Mouse (Mus musculus): ENCODE results near the gene Rab44. TPM values are rescaled to one million over a fixed set of nuclear protein-coding genes. Genes with fewer than 3 reads are reported as not detected.

Rab44 gene
- polyA plus RNA-seq (2012; rRNA removed; ENCODE audit: low replicate concordance) = 1.1 and 6.9 TPM in 2 replicates

DNA sequence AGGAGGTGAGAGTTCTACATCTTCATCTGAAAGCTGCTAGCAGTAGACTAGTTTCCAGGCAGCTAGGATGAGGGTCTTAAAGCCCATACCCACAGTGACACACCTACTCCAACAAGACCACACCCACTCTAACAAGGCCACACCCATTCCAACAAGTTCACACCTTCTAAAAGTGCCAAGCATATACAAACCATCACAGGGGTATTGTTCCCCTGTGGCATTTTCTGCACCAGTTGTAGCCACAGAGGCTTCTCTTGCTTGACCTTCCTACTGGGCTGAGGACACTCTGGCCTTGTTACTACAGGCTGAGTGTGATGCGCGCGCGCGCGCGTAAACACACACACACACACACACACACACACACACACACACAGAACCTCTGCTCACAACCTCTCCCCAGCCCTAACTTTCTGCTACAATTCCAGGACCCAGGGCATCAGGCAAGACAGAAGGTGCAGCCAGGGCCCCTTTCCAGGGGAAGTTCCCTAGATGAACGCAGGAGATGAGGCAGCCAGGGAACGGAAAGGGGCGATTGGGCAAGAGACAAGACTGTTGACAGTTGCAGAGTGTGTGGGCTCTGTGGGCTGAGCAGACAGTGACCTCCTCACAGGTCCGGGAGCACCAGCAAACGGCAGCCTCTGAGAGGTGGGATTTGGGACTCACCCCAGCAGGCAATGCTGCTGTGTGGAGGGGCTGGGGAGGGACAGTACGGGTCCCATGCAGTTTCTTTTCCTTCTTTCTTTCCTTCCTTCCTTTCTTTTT lies at the start of gene Rab44:
Gene Rab44 (plus strand): TSS at position 555 of the 762 bp plus-strand sequence.

GRCm38 (mm10) chr17:29090776-29091175 lies 23.2 kb upstream of the Rab44 start, which contains the start of gene Cdkn1a:
Cdkn1a (plus strand) TSS chr17:29090976.

Other genes with a start within 250 kb of the Rab44 start
- gene 4930539E08Rik, start 198.8 kb upstream of the Rab44 start, polyA plus RNA-seq (2012; rRNA removed; ENCODE audit: low replicate concordance) = 0.28 and 0.34 TPM in 2 replicates
- gene Pxt1, start 170.3 kb upstream of the Rab44 start, polyA plus RNA-seq (2012; rRNA removed; ENCODE audit: low replicate concordance) = 1.0 and 2.9 TPM in 2 replicates
- gene Kctd20, start 162.2 kb upstream of the Rab44 start, polyA plus RNA-seq (2012; rRNA removed; ENCODE audit: low replicate concordance) = 52.1 and 58.4 TPM in 2 replicates
- 84.9 and 111 TPM in 2 replicates for gene Stk38, start 106.2 kb upstream of the Rab44 start, polyA plus RNA-seq (2012; rRNA removed; ENCODE audit: low replicate concordance)
- gene Srsf3, start 81.5 kb upstream of the Rab44 start, polyA plus RNA-seq (2012; rRNA removed; ENCODE audit: low replicate concordance) = 66.3 and 152 TPM in 2 replicates
- gene Cdkn1a, start 23.2 kb upstream of the Rab44 start, polyA plus RNA-seq (2012; rRNA removed; ENCODE audit: low replicate concordance) = 25.4 and 107 TPM in 2 replicates
- gene Cpne5, start 124.0 kb downstream of the Rab44 start, polyA plus RNA-seq (2012; rRNA removed; ENCODE audit: low replicate concordance) = 0.29 and 25.8 TPM in 2 replicates
- 18.2 and 37.1 TPM in 2 replicates for gene Ppil1, start 150.0 kb downstream of the Rab44 start, polyA plus RNA-seq (2012; rRNA removed; ENCODE audit: low replicate concordance)
- gene BC004004, start 154.6 kb downstream of the Rab44 start, polyA plus RNA-seq (2012; rRNA removed; ENCODE audit: low replicate concordance) = 114 and 175 TPM in 2 replicates
- 58.9 and 112 TPM in 2 replicates for gene Pi16, start 203.5 kb downstream of the Rab44 start, polyA plus RNA-seq (2012; rRNA removed; ENCODE audit: low replicate concordance)
- gene Mtch1, start 233.8 kb downstream of the Rab44 start, polyA plus RNA-seq (2012; rRNA removed; ENCODE audit: low replicate concordance) = 395 and 446 TPM in 2 replicates
- 35.9 and 42.0 TPM in 2 replicates for gene Fgd2, start 246.8 kb downstream of the Rab44 start, polyA plus RNA-seq (2012; rRNA removed; ENCODE audit: low replicate concordance)